Mouse (Mus musculus) myocyte (in vitro differentiated cells): Measurements from ENCODE around the gene Jakmip3.

Experiments
- CEBPB ChIP-seq: IDR thresholded peaks from 2 replicates; pipeline ENCODE4 v1.6.1; 2011; ENCODE audit warnings: mild to moderate bottlenecking, moderate library complexity; ENCODE audit not compliant: poor library complexity, insufficient read depth, severe bottlenecking
- E2F4 ChIP-seq: IDR thresholded peaks from one replicate; pipeline ENCODE4 v1.6.1; 2011; ENCODE audit warnings: mild to moderate bottlenecking, control low read depth, moderate library complexity; ENCODE audit not compliant: insufficient read depth
- MAX ChIP-seq: IDR thresholded peaks from one replicate; pipeline ENCODE4 v1.6.1; 2011; ENCODE audit warnings: low read depth, mild to moderate bottlenecking, control low read depth
- MYOD1 ChIP-seq, 3 experiments: IDR thresholded peaks; one replicate each; pipeline ENCODE4 v1.6.1; 2011; ENCODE audit warnings: control low read depth in 2 of 3, low read depth in 2 of 3, mild to moderate bottlenecking in 2 of 3, moderate library complexity in 1 of 3; ENCODE audit not compliant: insufficient read length in 2 of 3, control insufficient read depth in 1 of 3
- MYOG ChIP-seq, 3 experiments: IDR thresholded peaks; one replicate each; pipeline ENCODE4 v1.6.1; 2011; ENCODE audit warnings: control low read depth in 2 of 3, low read depth in 2 of 3, mild to moderate bottlenecking in 2 of 3; ENCODE audit not compliant: insufficient read length in 2 of 3, control insufficient read depth in 1 of 3, insufficient read depth in 1 of 3
- POLR2A ChIP-seq: IDR thresholded peaks from one replicate; pipeline ENCODE4 v1.6.1; 2011; ENCODE audit warnings: low read depth, mild to moderate bottlenecking, control low read depth, moderate library complexity; ENCODE audit not compliant: insufficient read length
- POLR2AphosphoS2 ChIP-seq: IDR thresholded peaks from one replicate; pipeline ENCODE4 v1.6.1; 2011; ENCODE audit warnings: low read depth, control low read depth; ENCODE audit not compliant: insufficient read length
- SRF ChIP-seq: IDR thresholded peaks from one replicate; pipeline ENCODE4 v1.6.1; 2011; ENCODE audit warnings: low read depth; ENCODE audit not compliant: control insufficient read depth, insufficient read length
- TCF12 ChIP-seq: IDR thresholded peaks from one replicate; pipeline ENCODE4 v1.6.1; 2011; ENCODE audit warnings: mild to moderate bottlenecking, control low read depth; ENCODE audit not compliant: poor library complexity, insufficient read depth, severe bottlenecking
- TCF3 ChIP-seq: IDR thresholded peaks from one replicate; pipeline ENCODE4 v1.6.1; 2011; ENCODE audit warnings: low read depth, control low read depth; ENCODE audit not compliant: insufficient read length
- USF1 ChIP-seq: IDR thresholded peaks from one replicate; pipeline ENCODE4 v1.6.1; 2011; ENCODE audit warnings: low read depth, mild to moderate bottlenecking, control low read depth, moderate library complexity

GRCm38 (mm10) chr7:138989156-138989555 lies 48.6 kb downstream of the Jakmip3 start:
- TF ChIP-seq POLR2A (no peak), MYOD1 (IDR thresholded peaks at IDR 0.05; ENCODE audit: control insufficient read depth in 1 of 3, insufficient read length in 2 of 3, low read depth in 2 of 3) (no peak), MAX (no peak), TCF12 (no peak), CEBPB (no peak), POLR2AphosphoS2 (no peak), MYOG (IDR thresholded peaks at IDR 0.05; ENCODE audit: control insufficient read depth in 1 of 3, insufficient read depth in 1 of 3, insufficient read length in 2 of 3, low read depth in 2 of 3) (no peak), USF1 (no peak), E2F4 (no peak), SRF (no peak), TCF3 (no peak)
